Mouse (Mus musculus): ENCODE measurements at regions not wholly inside any gene's neighbourhood (a gene's known extent, or its start where the extent isn't known, plus 50 kb on each side); places are given as distances from the start of the nearest gene placed in this dataset.

DNA sequence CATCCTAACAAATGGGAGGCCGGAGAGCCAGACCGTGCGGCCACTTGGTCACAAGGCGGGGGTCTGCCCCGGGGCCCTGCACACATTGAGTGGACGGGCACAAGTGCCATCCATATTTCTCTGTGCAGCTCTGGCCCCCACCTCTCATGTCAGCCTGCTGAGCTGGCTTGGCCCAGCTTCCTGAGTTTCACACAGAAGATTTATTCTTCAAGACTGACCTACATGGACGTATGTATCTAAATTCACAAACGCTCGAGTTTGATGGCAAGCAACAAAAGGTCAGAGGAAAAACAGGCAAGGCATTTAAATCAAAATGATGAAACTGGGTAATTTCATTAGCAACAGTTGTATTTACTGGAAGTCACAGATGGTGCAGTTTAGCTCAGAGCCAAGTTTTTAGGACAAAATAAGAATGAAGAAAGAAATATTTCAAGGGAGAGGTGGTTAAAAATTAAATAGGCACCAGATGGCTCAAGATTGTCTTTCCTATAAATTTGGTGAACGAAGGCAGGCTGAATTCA, 276.1 kb downstream of the Vps13c start:
- TF ChIP-seq POLR2A (IDR thresholded peaks at IDR 0.05; ENCODE audit: insufficient read depth, low read depth, low read length) = no peak
- TF ChIP-seq EP300 (IDR thresholded peaks at IDR 0.05; ENCODE audit: insufficient read depth, low read depth, low read length) = no peak
